Mouse (Mus musculus): ENCODE measurements around the gene Tnik.

GRCm38 (mm10) chr3:28718521-28718920 lies 455.5 kb downstream of the Tnik start:
- no peak for TF ChIP-seq CTCF (IDR thresholded peaks at IDR 0.05; ENCODE audit: insufficient read depth, low read depth, low read length)
- no peak for TF ChIP-seq POLR2A (IDR thresholded peaks at IDR 0.05; ENCODE audit: insufficient read depth, low read depth, low read length)

Data from olfactory bulb, adult 2 months (tissue).